Mouse (Mus musculus) heart, postnatal 0 days (tissue): ENCODE data around the gene Nhlrc4. TPM values are rescaled to one million over a fixed set of nuclear protein-coding genes. Genes with fewer than 3 reads are reported as not detected.

ENCODE experiments used
- ATAC-seq: fragments of 200-750 bp; cut with Nextera tagmentation; 2 replicates; pipeline ENCODE4 v1.8.0; 2017; ENCODE audit warnings: low read depth, moderate number of reproducible peaks, moderate library complexity; ENCODE audit not compliant: insufficient read depth
- DNase-seq: peaks from one replicate; pipeline ENCODE4 v3.0.0-alpha.2; 2016; ENCODE audit warnings: low spot score
- H3K27ac ChIP-seq: fragments of 300-500 bp; sonication (generic); 2 replicates; pipeline ENCODE4 v1.5.1; 2014; ENCODE audit warnings: low read depth, mild to moderate bottlenecking
- H3K27me3 ChIP-seq: fragments of 300-500 bp; sonication (generic); 2 replicates; pipeline ENCODE4 v1.6.1; 2014; ENCODE audit warnings: low read length, mixed read lengths; ENCODE audit not compliant: control insufficient read depth, insufficient read depth
- H3K36me3 ChIP-seq: fragments of 300-500 bp; sonication (generic); replicated peaks from 2 replicates; pipeline ENCODE4 v1.6.1; 2014; ENCODE audit warnings: low read length, mixed read lengths; ENCODE audit not compliant: control insufficient read depth, insufficient read depth
- H3K4me1 ChIP-seq: fragments of 300-500 bp; sonication (generic); 2 replicates; pipeline ENCODE4 v1.6.1; 2014; ENCODE audit warnings: antibody characterized with exemption; ENCODE audit not compliant: control insufficient read depth, insufficient read depth
- H3K4me2 ChIP-seq: fragments of 300-500 bp; sonication (generic); 2 replicates; pipeline ENCODE4 v1.6.1; 2014; ENCODE audit warnings: low read depth, mild to moderate bottlenecking, low read length, moderate library complexity
- H3K4me3 ChIP-seq: fragments of 300-500 bp; sonication (generic); 2 replicates; pipeline ENCODE4 v1.5.1; 2014; ENCODE audit warnings: low read depth, low read length
- H3K9ac ChIP-seq: fragments of 300-500 bp; sonication (generic); replicated peaks from 2 replicates; pipeline ENCODE4 v1.6.1; 2014; ENCODE audit warnings: low read depth, low read length, mixed read lengths
- H3K9me3 ChIP-seq: fragments of 300-500 bp; sonication (generic); replicated peaks from 2 replicates; pipeline ENCODE4 v1.6.1; 2016; ENCODE audit warnings: low read length; ENCODE audit not compliant: control insufficient read depth
- CTCF ChIP-seq: IDR thresholded peaks from 2 replicates; pipeline ENCODE4 v1.5.1; 2016; ENCODE audit warnings: antibody characterized with exemption, control low read depth, low read depth
- EP300 ChIP-seq: IDR thresholded peaks from 2 replicates; pipeline ENCODE4 v1.6.1; 2016; ENCODE audit warnings: antibody characterized with exemption, low read depth
- WGBS: fragments of 180-500 bp; shearing (Covaris S2); extraction: QIAGEN DNeasy Blood & Tissue Kit; methylation state at CpG from one replicate; pipeline ENCODE4 v1.1.7; 2014; 5-methylcytosine and 5-hydroxymethylcytosine counted together
- polyA plus RNA-seq: library from polyadenylated mRNA; unstranded; fragments of >200 nt; fragmentation: Nextera tagmentation; extraction: Ambion mirVana; gene quantifications from 2 replicates; pipeline ENCODE4 v1.2.1, GENCODE M21; 2015
- total RNA-seq: library from RNA; depleted of rRNA; stranded (reverse); fragments of >200 nt; gene quantifications from 2 replicates; pipeline ENCODE4 v1.2.3, GENCODE M21; 2014; ENCODE audit warnings: low replicate concordance

The Nhlrc4 gene
- total and polyA plus RNA-seq, 2 experiments from 2014 or later = not detected

DNA sequence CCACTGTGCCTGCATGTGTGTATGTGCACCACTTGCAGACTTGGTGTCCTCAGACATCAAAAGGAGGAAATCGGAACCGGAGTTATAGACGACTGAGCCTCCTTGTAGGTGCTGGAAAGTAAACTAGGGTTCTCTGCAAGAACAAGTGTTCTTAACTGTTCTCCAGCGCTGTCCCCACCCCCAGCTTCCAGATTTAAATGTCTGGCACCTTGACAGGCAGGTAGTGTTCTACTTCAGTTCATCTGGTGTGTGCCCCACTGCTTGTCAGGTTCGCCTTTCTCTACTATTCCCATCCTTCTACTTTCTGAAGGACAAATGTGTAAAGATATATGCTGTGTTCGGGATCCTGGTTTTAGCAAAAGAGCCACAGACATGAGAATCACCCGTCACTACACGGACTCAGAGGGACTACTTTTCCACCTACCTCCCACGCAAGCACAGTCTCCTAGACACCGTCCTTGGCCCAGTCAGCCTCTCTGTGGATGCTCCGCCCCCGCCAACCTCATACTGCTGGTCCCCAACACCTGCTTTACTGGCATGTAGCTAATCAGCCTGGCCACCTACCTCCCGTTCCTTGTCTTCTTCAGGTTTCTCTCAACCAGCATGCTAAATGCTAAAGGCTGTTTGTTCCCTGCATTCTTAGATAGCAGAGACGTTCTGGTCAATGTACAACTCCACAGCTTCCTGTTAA is 31.4 kb downstream of the Nhlrc4 start:
- peak overlapping the region; percentile 41 for H3K4me2 ChIP-seq
- no peaks in the 10 kb centered on the region for H3K27me3 ChIP-seq
- no peaks in the 10 kb centered on the region for H3K36me3 ChIP-seq
- 56% methylated on average over 14 of the region's 14 CpGs for WGBS
- no peak overlapping the region; the same call in 1 of the 2 replicates for H3K9ac ChIP-seq
- no peak for TF ChIP-seq CTCF
- TF ChIP-seq EP300 = no peak
- no peak for DNase-seq
- H3K4me3 ChIP-seq = peak overlapping the region; percentile 7; the same call in 1 of the 2 replicates
- no peaks in the 10 kb centered on the region for H3K9me3 ChIP-seq
- peaks cover 16% of the 10 kb centered on the region for H3K4me1 ChIP-seq
- no peak for ATAC-seq
- H3K27ac ChIP-seq = peak overlapping the region; percentile 71

DNA sequence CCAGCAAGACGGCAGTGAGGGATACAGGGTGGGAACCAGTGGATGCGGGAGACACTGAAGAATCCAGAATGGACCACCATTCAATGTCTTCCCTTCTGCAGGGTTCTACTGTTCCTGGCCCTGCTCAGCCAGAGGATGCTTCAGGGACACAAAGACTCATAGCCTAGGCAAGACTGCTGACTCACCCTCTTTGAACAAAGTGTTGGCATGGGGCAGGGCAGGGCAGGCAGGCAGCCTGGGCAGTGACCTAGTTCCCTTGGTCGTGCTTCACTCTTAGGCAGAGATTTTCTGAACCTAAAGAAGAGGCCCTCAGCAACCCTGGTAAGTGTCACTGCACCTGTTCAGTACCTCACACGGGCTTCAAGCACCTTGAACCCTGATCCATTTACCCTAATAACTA is 32.9 kb downstream of the Nhlrc4 start:
- no peaks in the 10 kb centered on the region for H3K9me3 ChIP-seq
- H3K27me3 ChIP-seq = no peaks in the 10 kb centered on the region
- no peak overlapping the region for H3K4me2 ChIP-seq
- H3K36me3 ChIP-seq = no peaks in the 10 kb centered on the region
- H3K4me3 ChIP-seq = no peak overlapping the region
- H3K9ac ChIP-seq = no peak overlapping the region
- no peak overlapping the region for H3K27ac ChIP-seq
- peaks cover 12% of the 10 kb centered on the region; the same call in 1 of the 2 replicates for H3K4me1 ChIP-seq
- DNase-seq (no peak), ATAC-seq (no peak)
- 83% methylated on average over 4 of the region's 4 CpGs for WGBS
- TF ChIP-seq EP300 = no peak

GRCm38 (mm10) chr17:25907640-25908039 is 37.1 kb downstream of the Nhlrc4 start:
- Histone ChIP-seq H3K4me1 (no peaks in the 10 kb centered on the region), H3K36me3 (no peaks in the 10 kb centered on the region), H3K9me3 (no peaks in the 10 kb centered on the region), H3K27ac (no peak overlapping the region), H3K9ac (no peak overlapping the region), H3K4me3 (no peak overlapping the region), H3K27me3 (no peaks in the 10 kb centered on the region), H3K4me2 (no peak overlapping the region)
- DNase-seq (no peak), ATAC-seq (no peak)
- 77% methylated on average over 2 of the region's 2 CpGs for WGBS
- no peak for TF ChIP-seq EP300
- no peak for TF ChIP-seq CTCF

DNA sequence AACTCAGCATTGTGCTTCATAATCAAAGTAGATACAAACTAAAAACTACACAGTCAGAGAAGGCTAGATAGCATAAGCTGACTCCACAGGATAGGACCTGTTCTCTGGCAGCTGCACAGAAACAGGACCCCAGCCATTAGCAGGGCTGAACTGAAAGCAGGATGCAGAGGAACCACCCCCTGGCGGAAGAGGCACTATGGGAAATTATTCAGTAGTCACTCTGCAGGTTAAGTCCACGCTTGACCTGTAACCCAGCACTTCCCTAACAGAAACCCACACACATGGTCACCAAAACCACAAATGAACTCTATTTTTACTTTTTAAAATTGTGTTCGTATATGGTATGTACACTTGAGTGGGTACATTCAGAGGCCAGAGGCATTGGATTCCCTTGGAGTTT is 41.7 kb downstream of the Nhlrc4 start:
- DNase-seq (no peak), ATAC-seq (no peak)
- H3K4me1 ChIP-seq = no peaks in the 10 kb centered on the region
- no peaks in the 10 kb centered on the region for H3K36me3 ChIP-seq
- no peak for TF ChIP-seq CTCF
- no peaks in the 10 kb centered on the region for H3K9me3 ChIP-seq
- H3K9ac ChIP-seq = no peak overlapping the region
- no peaks in the 10 kb centered on the region for H3K27me3 ChIP-seq
- H3K4me3 ChIP-seq = no peak overlapping the region
- WGBS = 85% methylated on average over 3 of the region's 3 CpGs
- no peak overlapping the region for H3K27ac ChIP-seq
- H3K4me2 ChIP-seq = no peak overlapping the region

DNA sequence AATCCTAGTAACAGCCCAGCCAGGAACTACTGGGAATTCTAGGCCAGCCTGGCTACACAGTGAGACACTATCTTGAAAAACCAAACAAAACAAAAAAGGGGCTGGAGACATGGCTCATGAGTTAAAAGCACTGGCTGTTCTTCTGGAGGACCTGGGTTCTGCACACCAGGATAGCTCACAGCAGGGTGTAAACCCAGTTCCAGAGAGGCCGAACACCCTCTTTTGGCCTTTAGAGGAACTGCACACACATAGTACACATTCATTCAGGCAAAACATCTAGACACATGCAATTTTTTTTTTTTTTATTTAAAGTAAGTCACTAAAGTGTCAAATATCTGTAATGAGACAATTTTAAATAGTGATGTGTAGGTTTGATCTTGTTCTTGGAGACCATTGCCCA is 44.6 kb downstream of the Nhlrc4 start:
- DNase-seq (no peak), ATAC-seq (no peak)
- no peaks in the 10 kb centered on the region for H3K4me1 ChIP-seq
- no peaks in the 10 kb centered on the region for H3K36me3 ChIP-seq
- no peak overlapping the region for H3K4me2 ChIP-seq
- no peak for TF ChIP-seq EP300
- TF ChIP-seq CTCF = no peak
- H3K27me3 ChIP-seq = no peaks in the 10 kb centered on the region
- no peaks in the 10 kb centered on the region for H3K9me3 ChIP-seq
- no peak overlapping the region for H3K4me3 ChIP-seq
- H3K27ac ChIP-seq = no peak overlapping the region
- 87% methylated on average over 1 of the region's 1 CpGs for WGBS
- no peak overlapping the region for H3K9ac ChIP-seq

DNA sequence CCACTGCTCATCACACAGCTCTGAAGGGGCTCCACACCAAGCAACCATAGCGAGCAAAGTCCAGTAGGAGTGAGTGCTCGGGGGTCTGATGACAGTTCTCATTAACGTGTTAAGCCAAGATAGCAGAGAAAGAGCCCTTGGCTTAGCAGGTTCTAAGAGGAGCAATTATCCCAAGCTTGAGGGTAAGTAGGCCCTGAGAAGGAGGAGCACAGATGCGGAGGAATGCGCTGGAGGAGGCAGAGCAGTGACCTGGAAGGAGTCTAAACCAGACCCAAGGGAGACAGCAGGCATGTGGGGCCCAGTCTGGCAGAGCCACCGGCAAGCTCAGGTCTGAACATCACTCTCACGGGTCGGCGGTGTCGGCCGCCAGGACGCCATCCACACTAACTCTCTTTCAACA is 48.9 kb downstream of the Nhlrc4 start:
- 70% methylated on average over 12 of the region's 12 CpGs for WGBS
- DNase-seq (no peak), ATAC-seq (no peak)
- Histone ChIP-seq H3K36me3 (no peaks in the 10 kb centered on the region), H3K27ac (no peak overlapping the region), H3K9me3 (no peaks in the 10 kb centered on the region), H3K27me3 (no peaks in the 10 kb centered on the region), H3K9ac (no peak overlapping the region), H3K4me1 (no peaks in the 10 kb centered on the region), H3K4me2 (no peak overlapping the region), H3K4me3 (no peak overlapping the region)
- no peak for TF ChIP-seq CTCF
- no peak for TF ChIP-seq EP300
